Mouse (Mus musculus): ENCODE measurements around the gene Cnpy3. TPM values are rescaled to one million over a fixed set of nuclear protein-coding genes. Genes with fewer than 3 reads are reported as not detected.

Cnpy3 gene
- polyA plus RNA-seq, 1 experiment from 2014 or later: 39.7 TPM

DNA sequence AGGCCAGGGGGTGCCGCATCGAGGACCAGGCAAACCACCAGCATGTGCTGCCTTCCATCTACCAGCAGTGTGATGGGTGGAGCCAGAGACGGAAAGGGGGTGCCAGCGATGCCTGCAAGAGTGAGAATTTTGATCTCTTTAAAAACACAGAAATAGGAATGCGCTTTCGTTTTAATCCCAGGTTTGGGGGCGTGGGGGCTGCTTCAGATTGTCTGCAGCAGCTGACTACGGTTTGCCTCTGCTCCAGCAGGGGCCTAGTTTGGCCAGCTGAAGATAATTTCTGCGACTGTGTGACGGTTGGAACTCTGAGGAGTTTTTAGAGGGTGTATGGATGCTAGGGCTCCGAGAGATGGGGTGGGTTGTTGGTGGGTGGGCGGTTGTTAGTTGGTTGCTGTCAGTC is 6.7 kb upstream of the Cnpy3 start:
- no peaks in the 10 kb centered on the region for H3K9me3 ChIP-seq (replicated peaks)
- no peaks in the 10 kb centered on the region for H3K4me1 ChIP-seq
- H3K36me3 ChIP-seq: no peaks in the 10 kb centered on the region
- H3K9ac ChIP-seq: no peak overlapping the region
- ATAC-seq: no peak
- H3K27me3 ChIP-seq (replicated peaks): peaks cover 10% of the 10 kb centered on the region; the same call in 1 of the 2 replicates
- 75% methylated on average over 12 of the region's 12 CpGs for WGBS (ENCODE audit: insufficient replicate concordance)
- no peak overlapping the region for H3K27ac ChIP-seq
- H3K4me3 ChIP-seq: no peak overlapping the region
- no peak overlapping the region for H3K4me2 ChIP-seq

DNA sequence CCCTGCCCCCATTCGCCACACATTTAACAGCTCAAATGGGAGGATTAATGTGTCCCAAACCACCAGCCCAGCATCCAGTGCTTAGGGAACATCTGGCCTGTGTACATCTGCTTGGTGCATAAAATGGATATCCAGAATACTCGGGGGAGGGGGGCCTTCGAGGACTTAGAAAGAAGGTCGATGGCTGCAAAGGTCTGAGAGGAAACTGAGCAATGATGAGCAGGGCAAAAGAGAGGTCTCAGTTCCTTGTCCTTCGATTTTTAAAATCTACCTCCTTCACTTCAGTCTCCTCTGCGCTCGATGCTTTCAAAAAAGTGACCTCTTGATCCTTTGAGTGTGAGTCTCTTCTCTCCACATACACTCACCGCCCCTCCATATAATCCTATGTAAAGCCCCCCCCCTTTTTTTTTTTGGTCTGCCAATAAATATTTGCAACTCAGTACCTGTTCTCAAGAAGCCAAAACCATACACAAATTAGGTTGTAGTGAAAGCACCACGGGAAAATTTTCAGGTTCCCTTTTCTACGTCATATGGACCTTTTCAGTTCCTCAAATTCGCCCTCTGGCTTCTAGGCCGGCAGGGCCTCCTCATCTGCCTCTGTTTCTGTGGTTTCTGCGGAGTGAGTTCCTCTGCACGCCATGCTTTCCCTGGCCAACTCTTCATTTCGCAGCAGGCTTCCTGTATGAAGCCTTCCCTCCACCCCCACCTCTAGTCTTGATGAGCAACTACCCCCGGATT is 789 bp downstream of the Cnpy3 start:
- Histone ChIP-seq H3K27me3 (replicated peaks) (peaks cover 5% of the 10 kb centered on the region; the same call in 1 of the 2 replicates), H3K27ac (peak overlapping the region; percentile 89), H3K4me1 (peaks cover 41% of the 10 kb centered on the region), H3K4me3 (peak overlapping the region; percentile 86), H3K9me3 (replicated peaks) (no peaks in the 10 kb centered on the region), H3K36me3 (peaks cover 29% of the 10 kb centered on the region), H3K9ac (peak overlapping the region; percentile 80), H3K4me2 (peak overlapping the region; percentile 95)
- peak; percentile 10; the same call in 1 of the 2 replicates for ATAC-seq
- WGBS (ENCODE audit: insufficient replicate concordance): 13% methylated on average over 16 of the region's 16 CpGs

GRCm38 (mm10) chr17:46750580-46750979 is 1.4 kb downstream of the Cnpy3 start:
- Histone ChIP-seq H3K27me3 (replicated peaks) (no peaks in the 10 kb centered on the region), H3K4me3 (peak overlapping the region; percentile 86), H3K9ac (peak overlapping the region; percentile 80), H3K4me2 (peak overlapping the region; percentile 95), H3K27ac (peak overlapping the region; percentile 89), H3K36me3 (peaks cover 36% of the 10 kb centered on the region), H3K9me3 (replicated peaks) (no peaks in the 10 kb centered on the region), H3K4me1 (peaks cover 41% of the 10 kb centered on the region)
- WGBS (ENCODE audit: insufficient replicate concordance): 69% methylated on average over 4 of the region's 4 CpGs
- no peak for ATAC-seq

GRCm38 (mm10) chr17:46749282-46749681 is 2.7 kb downstream of the Cnpy3 start:
- ATAC-seq: no peak
- no peak overlapping the region for H3K4me2 ChIP-seq
- H3K36me3 ChIP-seq: peaks cover 47% of the 10 kb centered on the region
- H3K9me3 ChIP-seq (replicated peaks): no peaks in the 10 kb centered on the region
- 79% methylated on average over 5 of the region's 5 CpGs for WGBS (ENCODE audit: insufficient replicate concordance)
- no peak overlapping the region for H3K4me3 ChIP-seq
- H3K27me3 ChIP-seq (replicated peaks): no peaks in the 10 kb centered on the region
- H3K9ac ChIP-seq: 0 out of 2 replicates have a peak overlapping the region, but pooled peaks have one; percentile 2
- H3K27ac ChIP-seq: no peak overlapping the region
- H3K4me1 ChIP-seq: peaks cover 41% of the 10 kb centered on the region

- H3K4me1 ChIP-seq: peaks cover 41% of the 10 kb centered on the region
- peaks cover 61% of the 10 kb centered on the region for H3K36me3 ChIP-seq
- no peak overlapping the region for H3K4me2 ChIP-seq
- no peak overlapping the region for H3K9ac ChIP-seq
- no peak overlapping the region for H3K4me3 ChIP-seq
- no peak for ATAC-seq
- no peaks in the 10 kb centered on the region for H3K9me3 ChIP-seq (replicated peaks)
- no peak overlapping the region for H3K27ac ChIP-seq
- whole genome bisulfite sequencing (ENCODE audit: insufficient replicate concordance): 79% methylated on average over 2 of the region's 2 CpGs
- H3K27me3 ChIP-seq (replicated peaks): no peaks in the 10 kb centered on the region
Observed at GRCm38 (mm10) chr17:46747806-46748205, 4.2 kb downstream of the Cnpy3 start.

DNA sequence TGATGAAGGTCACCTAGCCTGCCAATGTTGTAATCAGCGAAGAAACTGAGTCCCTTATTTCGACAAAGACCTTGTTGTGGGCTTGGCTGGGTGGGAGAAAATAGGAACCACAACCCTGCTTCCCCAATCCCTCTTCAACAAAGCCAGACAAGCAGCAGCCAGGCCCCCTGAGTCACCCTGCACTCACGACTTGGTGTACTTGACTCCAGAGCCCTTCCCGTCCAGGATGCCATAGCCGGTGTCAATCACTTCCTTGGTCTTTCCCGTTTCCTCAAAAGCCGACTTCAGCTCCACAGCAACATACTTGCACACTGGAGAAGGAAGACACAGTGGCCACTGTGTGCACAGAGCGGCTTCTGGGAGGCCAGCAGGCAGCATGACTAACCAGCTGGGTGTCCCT is 4.8 kb downstream of the Cnpy3 start:
- Histone ChIP-seq H3K36me3 (peaks cover 67% of the 10 kb centered on the region), H3K27me3 (replicated peaks) (no peaks in the 10 kb centered on the region), H3K9me3 (replicated peaks) (no peaks in the 10 kb centered on the region), H3K4me1 (peaks cover 41% of the 10 kb centered on the region), H3K27ac (no peak overlapping the region), H3K9ac (no peak overlapping the region), H3K4me2 (no peak overlapping the region), H3K4me3 (no peak overlapping the region)
- ATAC-seq: no peak
- 71% methylated on average over 8 of the region's 8 CpGs for WGBS (ENCODE audit: insufficient replicate concordance)

GRCm38 (mm10) chr17:46745506-46745905 is 6.5 kb downstream of the Cnpy3 start:
- Histone ChIP-seq H3K9me3 (replicated peaks) (no peaks in the 10 kb centered on the region), H3K9ac (no peak overlapping the region), H3K27me3 (replicated peaks) (no peaks in the 10 kb centered on the region), H3K4me3 (no peak overlapping the region), H3K4me2 (no peak overlapping the region), H3K4me1 (peaks cover 41% of the 10 kb centered on the region), H3K27ac (no peak overlapping the region; the same call in 1 of the 2 replicates), H3K36me3 (peaks cover 78% of the 10 kb centered on the region)
- no peak for ATAC-seq
- WGBS (ENCODE audit: insufficient replicate concordance): 79% methylated on average over 2 of the region's 2 CpGs

GRCm38 (mm10) chr17:46742986-46743385 is 9.0 kb downstream of the Cnpy3 start:
- no peak for ATAC-seq
- H3K36me3 ChIP-seq: peaks cover 69% of the 10 kb centered on the region

DNA sequence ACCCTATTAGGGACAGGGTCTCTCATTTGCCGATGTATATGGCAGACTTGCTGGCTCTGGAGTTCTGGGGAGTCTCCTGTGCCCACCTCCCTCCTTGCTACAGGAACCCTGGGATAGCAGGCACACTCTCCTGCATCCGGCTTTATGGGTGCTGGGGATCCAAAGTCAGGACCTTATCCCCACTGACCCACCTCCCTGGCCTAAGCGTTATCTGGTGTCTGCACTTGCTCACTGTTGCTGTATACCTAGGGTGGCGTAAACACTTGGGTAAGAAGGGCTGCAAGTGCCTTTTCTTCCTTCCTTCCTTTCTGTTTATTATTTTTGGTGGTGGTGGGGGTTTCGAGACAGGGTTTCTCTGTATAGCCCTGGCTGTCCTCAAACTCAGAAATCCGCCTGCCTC is 10.7 kb downstream of the Cnpy3 start:
- Histone ChIP-seq H3K4me2 (peak overlapping the region; percentile 27), H3K36me3 (peaks cover 62% of the 10 kb centered on the region), H3K9me3 (replicated peaks) (no peaks in the 10 kb centered on the region), H3K27me3 (replicated peaks) (no peaks in the 10 kb centered on the region), H3K4me3 (no peak overlapping the region), H3K27ac (peak overlapping the region; percentile 78), H3K4me1 (peaks cover 20% of the 10 kb centered on the region), H3K9ac (0 out of 2 replicates have a peak overlapping the region, but pooled peaks have one; percentile 9)
- WGBS (ENCODE audit: insufficient replicate concordance): 63% methylated on average over 6 of the region's 6 CpGs
- peak; percentile 92 for ATAC-seq

More at GRCm38 (mm10) chr17:46742986-46743385, 9.0 kb downstream of the Cnpy3 start:
- no peak overlapping the region for H3K27ac ChIP-seq
- no peak overlapping the region for H3K9ac ChIP-seq
- peaks cover 24% of the 10 kb centered on the region for H3K4me1 ChIP-seq
- H3K4me2 ChIP-seq: no peak overlapping the region
- no peaks in the 10 kb centered on the region for H3K27me3 ChIP-seq (replicated peaks)
- no peak overlapping the region for H3K4me3 ChIP-seq
- no peaks in the 10 kb centered on the region for H3K9me3 ChIP-seq (replicated peaks)
- 91% methylated on average over 9 of the region's 9 CpGs for WGBS (ENCODE audit: insufficient replicate concordance)

GRCm38 (mm10) chr17:46736160-46736559 is 15.9 kb downstream of the Cnpy3 start:
- Histone ChIP-seq H3K9me3 (replicated peaks) (no peaks in the 10 kb centered on the region), H3K4me2 (no peak overlapping the region), H3K27me3 (replicated peaks) (no peaks in the 10 kb centered on the region), H3K4me3 (no peak overlapping the region), H3K36me3 (peaks cover 27% of the 10 kb centered on the region), H3K9ac (no peak overlapping the region), H3K4me1 (peaks cover 8% of the 10 kb centered on the region), H3K27ac (peak overlapping the region; percentile 46; the same call in 1 of the 2 replicates)
- peak; percentile 28; the same call in 1 of the 2 replicates for ATAC-seq
- WGBS (ENCODE audit: insufficient replicate concordance): 47% methylated on average over 9 of the region's 10 CpGs

DNA sequence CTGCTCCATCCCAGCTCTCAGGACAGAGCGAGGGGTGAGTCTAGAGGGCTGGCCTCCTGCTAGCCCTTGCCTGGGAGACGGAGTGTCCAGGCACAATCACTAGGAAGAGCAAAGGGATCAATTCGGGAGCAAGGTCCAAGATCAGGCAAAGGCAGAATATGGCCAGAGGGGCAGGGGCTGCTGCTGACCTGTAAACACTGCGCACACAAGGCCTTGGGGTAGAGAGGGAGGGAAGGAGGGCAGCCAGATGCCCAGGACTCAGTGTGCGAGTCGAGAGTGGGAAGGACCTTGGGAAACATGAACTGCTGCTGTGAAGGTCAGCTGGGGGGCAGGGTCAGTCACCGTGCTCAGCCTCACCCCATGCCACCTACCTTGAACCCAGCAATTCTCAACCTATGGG is 16.7 kb downstream of the Cnpy3 start:
- WGBS (ENCODE audit: insufficient replicate concordance): 76% methylated on average over 7 of the region's 7 CpGs
- Histone ChIP-seq H3K27ac (0 out of 2 replicates have a peak overlapping the region, but pooled peaks have one; percentile 42), H3K36me3 (peaks cover 25% of the 10 kb centered on the region), H3K27me3 (replicated peaks) (peaks cover 1% of the 10 kb centered on the region; the same call in 1 of the 2 replicates), H3K4me2 (no peak overlapping the region), H3K4me1 (0 out of 2 replicates have a peak, but pooled peaks cover 6% of the 10 kb centered on the region), H3K9ac (no peak overlapping the region), H3K9me3 (replicated peaks) (no peaks in the 10 kb centered on the region), H3K4me3 (no peak overlapping the region)
- ATAC-seq: peak; percentile 50; the same call in 1 of the 2 replicates

- Histone ChIP-seq H3K4me3 (no peak overlapping the region), H3K4me2 (no peak overlapping the region), H3K27me3 (replicated peaks) (peaks cover 14% of the 10 kb centered on the region), H3K9me3 (replicated peaks) (no peaks in the 10 kb centered on the region), H3K4me1 (0 out of 2 replicates have a peak, but pooled peaks cover 6% of the 10 kb centered on the region), H3K36me3 (peaks cover 24% of the 10 kb centered on the region), H3K9ac (no peak overlapping the region), H3K27ac (0 out of 2 replicates have a peak overlapping the region, but pooled peaks have one; percentile 12)
- ATAC-seq: peak; percentile 6; the same call in 1 of the 2 replicates
- 75% methylated on average over 3 of the region's 3 CpGs for WGBS (ENCODE audit: insufficient replicate concordance)
Observed at GRCm38 (mm10) chr17:46734055-46734454, 18.0 kb downstream of the Cnpy3 start.
